Mouse (Mus musculus) heart, postnatal 25 days (tissue): ENCODE data around the gene March4. TPM values are rescaled to one million over a fixed set of nuclear protein-coding genes. Genes with fewer than 3 reads are reported as not detected.
A peak's percentile ranks its signal among the peaks of the same experiment; 100 is the strongest.

Source experiments
- DNase-seq: peaks from one replicate; pipeline ENCODE4 v3.0.0; 2022; ENCODE audit warnings: low spot score
- intact Hi-C: fragments of 180-260 bp; cut with DNase I; formaldehyde crosslinking; loops from one replicate; pipeline ENCODE4 v1.15.1; 2025
- total RNA-seq, 2 experiments: library from RNA; stranded (reverse); gene quantifications; 2 replicates each; pipeline ENCODE4 v1.2.3; 2021

March4 gene
- not detected for total RNA-seq

- intact Hi-C loops = no loop called here
- no peak for DNase-seq
These were observed at the start of gene March4 for GRCm38 (mm10) chr1:72536611-72537351. March4 (minus strand) TSS chr1:72536930.

GRCm38 (mm10) chr1:72585971-72586875 is 49.5 kb upstream of the March4 start:
- no peak for DNase-seq
- intact Hi-C loops = no loop called here

DNA sequence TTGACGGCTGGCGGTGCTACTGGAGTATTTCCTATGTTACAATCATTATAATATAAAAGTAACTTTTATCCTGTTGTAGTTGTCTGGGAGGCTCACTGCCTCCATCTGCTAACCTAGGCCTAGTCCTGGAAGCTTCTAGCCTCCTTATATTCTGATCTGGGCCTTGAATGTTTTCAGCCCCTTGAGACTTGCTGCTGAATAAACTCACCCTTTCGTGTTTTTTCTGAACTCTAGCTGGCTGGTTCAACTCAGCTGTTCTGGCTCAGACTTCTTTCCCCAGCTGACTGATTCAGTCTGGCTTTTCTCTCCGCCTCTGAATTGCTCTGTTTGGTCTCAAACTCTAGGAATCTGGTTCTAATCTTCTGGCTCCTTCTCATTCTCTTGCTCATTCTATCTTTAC is 47.2 kb upstream of the March4 start:
- no peak for DNase-seq
- intact Hi-C loops = loop anchor here (5.0 kb wide), 1 partner anchor 128 kb away; the partner anchor contains the start of gene Rpl37a

DNA sequence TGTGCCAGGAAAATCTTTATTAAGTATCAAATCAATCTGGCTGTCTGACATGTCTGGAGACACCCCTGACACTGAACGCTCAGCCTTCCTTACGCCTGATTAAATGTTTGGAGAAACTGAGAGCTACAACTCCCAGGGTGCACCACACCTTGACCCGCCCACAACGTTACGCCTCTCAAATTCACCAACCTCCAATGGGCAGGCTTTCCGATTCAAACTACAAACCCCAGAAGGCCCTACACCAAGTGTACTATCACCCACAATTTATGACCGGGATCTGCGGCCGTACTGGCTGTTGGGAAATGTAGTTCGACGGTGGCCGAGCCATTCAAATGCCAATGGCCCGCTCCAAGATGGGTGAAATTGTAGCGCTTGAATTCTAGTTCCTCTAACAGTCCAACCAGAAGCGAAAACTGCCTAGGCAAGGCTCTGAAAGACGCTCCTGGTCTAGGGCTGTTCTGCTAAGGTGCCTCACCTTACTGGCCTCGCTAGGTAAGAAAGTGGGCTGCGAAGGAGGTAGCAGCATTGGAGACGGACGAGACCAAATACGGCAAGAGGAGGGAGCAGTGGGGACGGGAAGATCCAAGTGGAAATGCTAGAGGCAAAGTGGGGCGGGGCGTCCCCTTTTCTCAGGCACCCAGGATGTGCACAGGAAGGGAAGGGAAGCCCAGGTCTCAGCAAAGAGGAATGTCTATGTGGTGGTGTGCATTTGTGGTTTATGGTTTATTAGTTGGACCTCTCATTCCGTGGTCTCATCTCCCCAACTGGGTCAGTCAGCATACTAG is 46.4 kb upstream of the March4 start, which contains the start of gene Smarcal1:
TSS of gene Smarcal1 (plus strand) at position 305 of the 785 bp plus-strand sequence.
- intact Hi-C loops = loop anchor here (5.0 kb wide), 1 partner anchor 129 kb away; the partner anchor contains the start of gene Rpl37a

GRCm38 (mm10) chr1:72578806-72579205 is 42.1 kb upstream of the March4 start:
- intact Hi-C loops = loop anchor here (5.0 kb wide), 1 partner anchor 267 kb away; no protein-coding TSS in a partner anchor
- DNase-seq = no peak

More for the DNA sequence above, 46.4 kb upstream of the March4 start, which contains the start of gene Smarcal1:
- peak; percentile 91 for DNase-seq

- intact Hi-C loops = loop anchor here (5.0 kb wide), 1 partner anchor 266 kb away; no protein-coding TSS in a partner anchor
- no peak for DNase-seq
These were observed 41.6 kb upstream of the March4 start for GRCm38 (mm10) chr1:72578351-72578750.

GRCm38 (mm10) chr1:72577481-72577922 is 40.8 kb upstream of the March4 start:
- no peak for DNase-seq
- intact Hi-C loops = loop anchor here (5.0 kb wide), 1 partner anchor 265 kb away; no protein-coding TSS in a partner anchor

DNA sequence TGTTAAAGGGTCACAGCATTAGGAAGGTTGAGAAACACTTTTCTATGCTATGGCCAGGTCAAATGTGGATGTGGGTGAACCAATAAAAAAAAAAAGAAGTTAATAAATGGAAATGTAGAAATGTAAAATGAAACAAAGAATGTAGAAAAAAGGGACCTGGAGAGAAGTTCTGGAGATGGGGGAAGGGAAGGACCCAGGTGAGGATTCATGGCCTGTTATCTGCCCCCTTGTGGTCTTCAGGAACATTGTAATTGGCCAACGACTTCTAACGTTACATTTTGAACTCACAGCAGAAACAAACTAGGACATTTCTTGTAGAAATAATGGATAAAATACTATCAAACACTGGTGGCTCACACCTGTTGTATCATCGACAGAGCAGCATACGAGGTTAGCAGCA is 38.4 kb upstream of the March4 start:
- no peak for DNase-seq
- intact Hi-C loops = loop anchor here (5.0 kb wide), 1 partner anchor 263 kb away; no protein-coding TSS in a partner anchor

GRCm38 (mm10) chr1:72574608-72575007 is 37.9 kb upstream of the March4 start:
- no peak for DNase-seq
- intact Hi-C loops = loop anchor here (5.0 kb wide), 1 partner anchor 262 kb away; no protein-coding TSS in a partner anchor

- intact Hi-C loops = no loop called here
These were observed 37.3 kb upstream of the March4 start for GRCm38 (mm10) chr1:72574047-72574446.

DNA sequence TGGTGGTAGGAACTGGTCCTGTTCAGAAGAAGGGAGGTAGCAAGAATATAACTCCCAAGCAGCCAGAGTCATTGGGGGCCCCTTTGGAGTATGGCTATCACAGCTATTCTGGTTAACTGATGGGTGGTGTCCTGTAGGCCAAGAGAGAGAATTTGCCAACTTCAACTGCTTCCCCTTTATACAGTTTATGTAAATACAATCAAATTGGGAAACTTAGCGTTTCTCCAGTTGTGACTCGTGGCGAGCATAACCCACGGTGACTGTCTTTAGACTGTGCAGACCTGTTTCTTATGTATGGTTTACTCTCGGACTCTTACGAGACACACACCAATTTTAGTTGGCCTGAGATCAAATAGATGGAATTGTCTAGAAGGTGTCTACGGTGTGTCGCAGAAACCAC is 32.0 kb upstream of the March4 start:
- intact Hi-C loops = no loop called here

More at GRCm38 (mm10) chr1:72574047-72574446, 37.3 kb upstream of the March4 start:
- no peak for DNase-seq

GRCm38 (mm10) chr1:72567056-72567455 is 30.3 kb upstream of the March4 start:
- DNase-seq = no peak
- intact Hi-C loops = no loop called here

More for the DNA sequence above, 32.0 kb upstream of the March4 start:
- DNase-seq = no peak

DNA sequence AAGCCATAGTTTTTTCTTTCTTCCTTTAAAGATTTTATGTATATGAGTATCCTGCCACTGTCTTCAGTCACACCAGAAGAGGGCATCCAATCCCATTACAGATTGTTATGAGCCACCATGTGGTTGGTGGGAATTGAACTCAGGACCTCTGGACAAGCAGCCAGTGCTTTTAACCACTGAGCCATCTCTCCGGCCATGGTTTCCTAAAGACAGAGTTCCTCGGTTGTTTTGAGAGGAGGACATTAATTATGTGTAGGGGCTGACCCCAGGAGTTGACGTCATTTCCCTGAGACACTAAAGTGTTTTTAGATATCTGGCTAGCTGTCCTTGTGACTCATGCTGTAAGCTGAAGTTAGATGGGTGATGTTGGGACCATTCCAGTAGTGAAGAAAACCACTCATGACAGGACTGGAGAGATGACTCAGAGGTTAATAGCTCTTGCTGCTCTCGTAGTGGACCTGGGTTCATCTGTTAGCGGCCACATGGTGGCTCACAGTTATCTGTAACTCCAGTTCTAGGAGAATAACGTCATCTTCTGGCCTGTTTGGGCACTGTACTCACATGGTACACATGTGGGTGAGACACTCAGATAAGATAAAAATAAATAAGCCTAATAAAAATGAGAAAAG is 27.7 kb upstream of the March4 start:
- intact Hi-C loops = no loop called here
- no peak for DNase-seq

- intact Hi-C loops = no loop called here
- DNase-seq = no peak
These were observed 21.9 kb upstream of the March4 start for GRCm38 (mm10) chr1:72558625-72559024.

GRCm38 (mm10) chr1:72556471-72556870 is 19.7 kb upstream of the March4 start:
- no peak for DNase-seq
- intact Hi-C loops = no loop called here

- no peak for DNase-seq
- intact Hi-C loops = no loop called here
These were observed 13.6 kb upstream of the March4 start for GRCm38 (mm10) chr1:72550317-72550716.

DNA sequence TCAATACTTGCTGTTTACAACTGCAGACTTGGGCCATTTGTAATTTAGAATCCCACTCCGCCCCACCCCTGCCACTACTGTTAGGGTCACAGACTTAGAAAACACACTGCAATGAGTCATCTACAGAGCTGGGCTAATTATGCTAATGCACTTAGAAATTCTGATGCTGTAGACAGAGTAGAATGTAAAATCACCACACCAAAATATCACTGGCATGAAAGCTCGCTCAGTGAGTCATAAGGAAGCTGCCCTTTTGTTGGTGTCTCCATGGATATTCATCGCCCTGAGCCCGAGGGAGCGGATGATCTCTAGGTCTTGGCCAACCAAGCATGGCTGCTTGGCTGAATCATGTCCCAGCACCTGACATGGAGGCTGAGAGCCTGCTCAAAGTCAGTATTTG is 1.5 kb upstream of the March4 start:
- intact Hi-C loops = no loop called here
- DNase-seq = no peak

GRCm38 (mm10) chr1:72535725-72536571 is 782 bp downstream of the March4 start:
- intact Hi-C loops = no loop called here
- DNase-seq = no peak
